Mouse (Mus musculus) spleen, adult 2 months (tissue): ENCODE measurements around the gene Tenm3.

Source experiments
- CTCF ChIP-seq: fragments of 200-500 bp; IDR thresholded peaks from 2 replicates; pipeline ENCODE4 v1.5.1; 2011; ENCODE audit warnings: mild to moderate bottlenecking, inconsistent platforms; ENCODE audit not compliant: insufficient read depth, insufficient read length, insufficient replicate concordance; ENCODE audit errors: extremely low read depth
- POLR2A ChIP-seq: fragments of 200-500 bp; IDR thresholded peaks from 2 replicates; pipeline ENCODE4 v1.6.1; 2011; ENCODE audit warnings: low read depth, low read length, inconsistent platforms

DNA sequence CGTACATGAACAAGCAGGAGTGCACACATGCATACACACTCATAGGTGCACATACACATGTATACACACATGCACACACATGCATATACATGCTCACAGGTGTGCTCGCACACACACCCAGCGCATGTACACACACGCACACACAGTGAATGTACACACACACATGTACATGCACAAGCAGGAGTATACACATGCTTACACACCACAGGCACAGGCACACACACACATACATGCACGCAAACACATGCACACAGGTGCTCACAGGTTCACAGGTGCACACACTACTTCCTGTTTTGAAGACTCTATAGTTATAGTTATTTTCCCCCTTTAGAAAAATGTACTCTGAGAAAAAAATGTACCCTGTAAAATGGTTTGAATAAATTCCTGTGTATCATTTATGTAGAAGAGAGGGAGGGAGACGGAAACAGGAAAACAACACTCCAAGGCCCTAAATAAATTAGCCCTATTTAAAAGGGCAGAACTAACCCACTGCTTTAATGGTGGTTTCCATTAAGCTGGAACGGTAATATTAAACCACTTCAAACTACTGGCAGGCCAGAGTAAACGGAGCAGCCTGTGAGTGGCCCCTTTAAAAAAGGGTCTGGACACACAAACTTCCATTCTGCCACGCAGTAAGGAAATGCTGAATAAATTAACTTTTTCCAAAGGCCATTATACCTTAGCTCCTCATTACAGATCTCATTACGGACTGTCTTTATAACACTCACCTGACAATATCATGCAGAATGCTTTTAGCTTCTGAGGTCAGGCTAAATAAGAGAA, 335.8 kb downstream of the Tenm3 start:
- TF ChIP-seq CTCF: no peak
- no peak for TF ChIP-seq POLR2A
